Mouse (Mus musculus) limb, embryonic 12.5 days (tissue): Measurements from ENCODE around the gene Chmp2b. TPM values are rescaled to one million over a fixed set of nuclear protein-coding genes. Genes with fewer than 3 reads are reported as not detected.

Experiments used
- ATAC-seq: fragments of 200-750 bp; cut with Nextera tagmentation; 2 replicates; pipeline ENCODE4 v1.8.0; 2017; ENCODE audit warnings: low read depth, moderate TSS enrichment; ENCODE audit not compliant: insufficient number of reproducible peaks, insufficient read depth, low FRiP score, low TSS enrichment
- H3K27ac ChIP-seq: fragments of 300-500 bp; sonication (generic); 2 replicates; pipeline ENCODE4 v1.5.1; 2016; ENCODE audit warnings: mild to moderate bottlenecking, moderate library complexity
- H3K27me3 ChIP-seq: fragments of 300-500 bp; sonication (generic); 2 replicates; pipeline ENCODE4 v1.6.1; 2016; ENCODE audit warnings: mild to moderate bottlenecking, moderate library complexity
- H3K36me3 ChIP-seq: fragments of 300-500 bp; sonication (generic); 2 replicates; pipeline ENCODE4 v1.6.1; 2016; ENCODE audit warnings: mild to moderate bottlenecking, moderate library complexity
- H3K4me1 ChIP-seq: fragments of 300-500 bp; sonication (generic); replicated peaks from 2 replicates; pipeline ENCODE4 v1.6.1; 2016
- H3K4me2 ChIP-seq: fragments of 300-500 bp; sonication (generic); 2 replicates; pipeline ENCODE4 v1.6.1; 2016; ENCODE audit warnings: mild to moderate bottlenecking, moderate library complexity
- H3K4me3 ChIP-seq: fragments of 300-500 bp; sonication (generic); replicated peaks from 2 replicates; pipeline ENCODE4 v1.5.1; 2016; ENCODE audit warnings: mild to moderate bottlenecking
- H3K9ac ChIP-seq: fragments of 300-500 bp; sonication (generic); replicated peaks from 2 replicates; pipeline ENCODE4 v1.6.1; 2016; ENCODE audit warnings: mild to moderate bottlenecking, moderate library complexity
- H3K9me3 ChIP-seq: fragments of 300-500 bp; sonication (generic); 2 replicates; pipeline ENCODE4 v1.6.1; 2016; ENCODE audit warnings: mild to moderate bottlenecking, moderate library complexity
- WGBS: fragments of 180-500 bp; shearing (Covaris S2); methylation state at CpG from one replicate; pipeline ENCODE4 v1.1.7; 2016; 5-methylcytosine and 5-hydroxymethylcytosine counted together
- polyA plus RNA-seq: library from polyadenylated mRNA; unstranded; fragments of >200 nt; fragmentation: Nextera tagmentation; extraction: Ambion mirVana; gene quantifications from 2 replicates; pipeline ENCODE4 v1.2.1, GENCODE M21; 2016

Gene Chmp2b
- 109 and 110 TPM in 2 replicates for polyA plus RNA-seq

- ATAC-seq = peak; percentile 85
- peak within 1 kb of the TSS; percentile 86 for H3K9ac ChIP-seq
- under 1% methylated on average over 69 of the region's 69 CpGs for WGBS
Observed at GRCm38 (mm10) chr16:65561963-65562863, at the start of gene Chmp2b. Gene Chmp2b, minus strand, starts transcription at chr16:65562726.

GRCm38 (mm10) chr16:65611678-65612077, 49.2 kb upstream of the Chmp2b start:
- no peaks in the 10 kb centered on the region for H3K4me1 ChIP-seq
- WGBS = 77% methylated on average over 1 of the region's 1 CpGs

More at GRCm38 (mm10) chr16:65561963-65562863, at the start of gene Chmp2b:
- Histone ChIP-seq H3K36me3 (no peaks in the 10 kb centered on the region), H3K4me2 (peak within 1 kb of the TSS; percentile 72), H3K4me3 (peak within 1 kb of the TSS; percentile 84), H3K27ac (peak within 1 kb of the TSS; percentile 64), H3K4me1 (peaks cover 7% of the 10 kb centered on the region; the same call in 1 of the 2 replicates), H3K27me3 (no peaks in the 10 kb centered on the region), H3K9me3 (peaks cover 4% of the 10 kb centered on the region; the same call in 1 of the 2 replicates)

DNA sequence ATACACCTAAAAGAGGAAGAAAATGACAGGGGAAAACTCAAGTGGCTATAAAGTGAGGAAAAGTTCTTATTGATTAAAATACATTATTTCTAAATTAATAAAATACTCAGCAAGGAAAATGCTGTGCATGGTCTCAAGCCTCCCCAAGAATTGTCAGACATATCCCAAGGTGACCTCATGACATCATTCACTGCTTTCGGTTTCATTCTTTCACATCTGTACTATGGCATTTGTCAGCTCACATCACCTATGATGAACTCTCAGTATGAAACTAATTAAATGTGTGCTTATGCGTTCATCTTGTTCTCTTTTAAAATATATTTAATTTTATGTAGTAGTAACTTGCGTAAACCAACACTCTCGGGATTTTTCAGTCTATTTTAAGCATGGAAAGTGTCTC, 38.3 kb upstream of the Chmp2b start:
- WGBS = 78% methylated on average over 4 of the region's 4 CpGs
- no peak overlapping the region for H3K27ac ChIP-seq
- no peaks in the 10 kb centered on the region for H3K36me3 ChIP-seq
- H3K4me3 ChIP-seq = no peak overlapping the region
- H3K27me3 ChIP-seq = no peaks in the 10 kb centered on the region
- H3K4me2 ChIP-seq = no peak overlapping the region
- H3K9me3 ChIP-seq = no peaks in the 10 kb centered on the region
- H3K9ac ChIP-seq = no peak overlapping the region
- no peaks in the 10 kb centered on the region for H3K4me1 ChIP-seq
- no peak for ATAC-seq

More at GRCm38 (mm10) chr16:65611678-65612077, 49.2 kb upstream of the Chmp2b start:
- Histone ChIP-seq H3K9me3 (no peaks in the 10 kb centered on the region), H3K27me3 (no peaks in the 10 kb centered on the region), H3K4me3 (no peak overlapping the region), H3K9ac (no peak overlapping the region), H3K4me2 (no peak overlapping the region), H3K27ac (no peak overlapping the region), H3K36me3 (no peaks in the 10 kb centered on the region)
- no peak for ATAC-seq

DNA sequence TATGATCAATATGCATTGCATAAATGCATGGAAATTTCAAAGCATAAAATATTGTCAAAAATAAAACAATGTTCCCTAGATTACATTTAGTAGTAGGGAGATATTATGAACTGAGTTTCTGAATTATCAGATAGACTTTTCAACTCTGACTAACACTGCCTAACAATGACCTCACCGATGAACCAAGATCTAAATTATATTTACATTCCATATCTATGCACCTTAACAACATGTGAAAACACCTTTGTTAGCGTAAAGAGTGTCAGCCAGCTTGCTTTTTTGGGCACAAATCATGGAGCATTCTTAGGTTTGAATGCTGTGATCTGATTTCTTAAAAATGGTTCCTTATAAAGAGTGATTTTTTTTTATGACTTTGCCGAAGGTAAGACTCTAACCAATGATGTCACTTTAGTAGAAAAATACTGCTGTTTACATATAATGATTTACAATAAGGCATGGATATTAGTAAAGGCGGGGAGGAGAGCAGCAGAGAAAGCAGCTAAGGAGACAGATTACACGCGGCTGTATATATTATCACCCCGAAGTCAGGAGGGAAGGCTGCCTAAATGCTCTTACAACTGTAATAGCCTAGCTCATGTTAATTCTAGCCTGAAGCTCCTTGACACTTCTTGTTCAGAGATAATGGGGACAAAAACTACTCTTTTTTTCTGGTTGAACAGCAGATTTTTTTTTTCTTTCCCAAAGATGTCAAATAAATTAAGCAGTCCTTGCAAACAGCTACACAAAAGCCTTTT, 23.8 kb upstream of the Chmp2b start:
- H3K4me3 ChIP-seq = no peak overlapping the region
- WGBS = 66% methylated on average over 7 of the region's 7 CpGs

GRCm38 (mm10) chr16:65585699-65586098, 23.2 kb upstream of the Chmp2b start:
- Histone ChIP-seq H3K4me2 (no peak overlapping the region), H3K36me3 (no peaks in the 10 kb centered on the region), H3K4me3 (no peak overlapping the region), H3K27me3 (no peaks in the 10 kb centered on the region), H3K27ac (no peak overlapping the region), H3K4me1 (no peaks in the 10 kb centered on the region), H3K9ac (no peak overlapping the region), H3K9me3 (0 out of 2 replicates have a peak, but pooled peaks cover 3% of the 10 kb centered on the region)
- 81% methylated on average over 2 of the region's 2 CpGs for WGBS
- no peak for ATAC-seq

More for the DNA sequence above, 23.8 kb upstream of the Chmp2b start:
- H3K4me1 ChIP-seq = no peaks in the 10 kb centered on the region
- H3K27me3 ChIP-seq = no peaks in the 10 kb centered on the region
- H3K9me3 ChIP-seq = 0 out of 2 replicates have a peak, but pooled peaks cover 3% of the 10 kb centered on the region
- no peak overlapping the region for H3K4me2 ChIP-seq
- H3K36me3 ChIP-seq = no peaks in the 10 kb centered on the region
- no peak for ATAC-seq
- no peak overlapping the region for H3K27ac ChIP-seq
- no peak overlapping the region for H3K9ac ChIP-seq

DNA sequence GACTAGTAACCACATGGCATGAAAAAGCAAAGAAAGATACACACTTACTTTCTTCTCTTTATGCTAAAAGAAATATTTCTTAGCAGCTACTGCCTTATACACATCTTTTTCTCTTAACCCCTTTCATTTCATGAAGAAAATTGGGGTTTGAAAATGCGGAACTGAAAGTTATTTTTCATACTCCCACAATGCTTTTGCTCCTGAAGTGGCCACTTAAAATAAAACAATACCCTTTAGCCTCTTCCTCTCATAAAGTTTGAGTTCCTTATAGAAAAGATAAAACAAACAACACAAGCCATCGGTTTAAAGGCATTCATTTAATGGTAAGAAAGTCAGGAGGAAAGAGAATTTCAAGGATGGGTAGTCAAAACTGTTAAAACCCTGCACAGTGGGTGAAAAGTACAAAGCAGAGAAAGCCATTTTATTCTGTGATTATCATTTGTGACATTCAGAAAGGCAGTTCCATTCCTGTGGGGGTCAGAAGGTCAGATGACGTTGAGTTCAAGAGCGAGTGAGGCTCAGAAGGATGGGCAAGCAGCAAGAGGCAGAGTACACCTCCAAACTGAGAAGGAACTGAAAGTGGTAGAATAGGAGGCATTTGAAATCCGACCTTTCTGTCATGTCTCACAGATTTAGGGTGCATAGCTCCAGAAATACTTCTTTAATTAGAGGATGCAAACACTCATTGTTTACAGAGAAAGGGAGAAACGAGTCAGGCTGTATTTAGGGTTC, 14.9 kb upstream of the Chmp2b start:
- H3K9me3 ChIP-seq = no peaks in the 10 kb centered on the region

GRCm38 (mm10) chr16:65568853-65569252, 6.3 kb upstream of the Chmp2b start:
- Histone ChIP-seq H3K4me2 (no peak overlapping the region), H3K9ac (no peak overlapping the region), H3K4me1 (no peaks in the 10 kb centered on the region), H3K4me3 (no peak overlapping the region), H3K9me3 (no peaks in the 10 kb centered on the region), H3K27me3 (no peaks in the 10 kb centered on the region), H3K27ac (no peak overlapping the region), H3K36me3 (no peaks in the 10 kb centered on the region)
- WGBS = 73% methylated on average over 4 of the region's 4 CpGs
- no peak for ATAC-seq

More for the DNA sequence above, 14.9 kb upstream of the Chmp2b start:
- Histone ChIP-seq H3K9ac (no peak overlapping the region), H3K4me2 (no peak overlapping the region), H3K4me3 (no peak overlapping the region), H3K27me3 (no peaks in the 10 kb centered on the region), H3K27ac (no peak overlapping the region), H3K36me3 (no peaks in the 10 kb centered on the region), H3K4me1 (no peaks in the 10 kb centered on the region)
- no peak for ATAC-seq
- whole genome bisulfite sequencing = 68% methylated on average over 6 of the region's 6 CpGs

DNA sequence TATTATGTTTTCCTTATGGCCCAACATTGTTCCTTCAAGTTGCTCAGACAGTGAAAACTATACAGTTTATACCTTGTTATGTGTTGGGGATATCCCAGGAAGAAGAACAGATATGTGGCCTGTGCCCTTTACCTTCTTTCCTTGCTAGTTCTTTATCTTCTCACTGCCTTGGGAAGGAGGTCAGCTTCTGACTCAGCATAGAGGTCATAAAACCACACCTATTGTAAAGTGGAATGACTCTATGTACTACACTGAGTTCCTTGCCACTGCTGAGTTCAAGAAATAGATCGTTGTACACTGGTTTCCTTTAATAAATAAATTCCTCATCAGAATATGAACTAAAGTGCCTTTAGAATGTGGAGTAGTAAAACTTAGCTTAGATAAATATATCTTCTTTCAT, 2.4 kb upstream of the Chmp2b start:
- no peak overlapping the region for H3K9ac ChIP-seq
- H3K27ac ChIP-seq = no peak overlapping the region
- peaks cover 4% of the 10 kb centered on the region; the same call in 1 of the 2 replicates for H3K4me1 ChIP-seq
- H3K4me3 ChIP-seq = no peak overlapping the region
- no peak for ATAC-seq
- H3K27me3 ChIP-seq = no peaks in the 10 kb centered on the region
- 80% methylated on average over 1 of the region's 1 CpGs for WGBS
- H3K9me3 ChIP-seq = no peaks in the 10 kb centered on the region
- H3K4me2 ChIP-seq = no peak overlapping the region
- H3K36me3 ChIP-seq = no peaks in the 10 kb centered on the region

- H3K4me3 ChIP-seq = no peak overlapping the region
- H3K9me3 ChIP-seq = no peaks in the 10 kb centered on the region
- H3K36me3 ChIP-seq = no peaks in the 10 kb centered on the region
- H3K9ac ChIP-seq = no peak overlapping the region
- H3K4me2 ChIP-seq = no peak overlapping the region
- no peak overlapping the region for H3K27ac ChIP-seq
- ATAC-seq = no peak
- peaks cover 7% of the 10 kb centered on the region; the same call in 1 of the 2 replicates for H3K4me1 ChIP-seq
- H3K27me3 ChIP-seq = no peaks in the 10 kb centered on the region
- 45% methylated on average over 8 of the region's 8 CpGs for WGBS
Observed at GRCm38 (mm10) chr16:65564306-65564705, 1.8 kb upstream of the Chmp2b start.

GRCm38 (mm10) chr16:65562864-65563206, 309 bp upstream of the Chmp2b start:
- WGBS = 1% methylated on average over 10 of the region's 10 CpGs
- Histone ChIP-seq H3K27ac (peak overlapping the region; percentile 64; the same call in 1 of the 2 replicates), H3K4me1 (peaks cover 7% of the 10 kb centered on the region; the same call in 1 of the 2 replicates), H3K27me3 (no peaks in the 10 kb centered on the region), H3K4me2 (peak overlapping the region; percentile 72), H3K9me3 (peaks cover 4% of the 10 kb centered on the region; the same call in 1 of the 2 replicates), H3K4me3 (peak overlapping the region; percentile 84), H3K36me3 (no peaks in the 10 kb centered on the region), H3K9ac (peak overlapping the region; percentile 86)
- peak; percentile 78 for ATAC-seq
